Mouse (Mus musculus) embryonic facial prominence, embryonic 14.5 days (tissue): ENCODE measurements at regions not wholly inside any gene's neighbourhood (a gene's known extent, or its start where the extent isn't known, plus 50 kb on each side); places are given as distances from the start of the nearest gene placed in this dataset.
A peak's percentile ranks its signal among the peaks of the same experiment; 100 is the strongest.

Experiments
- ATAC-seq: fragments of 200-750 bp; cut with Nextera tagmentation; 2 replicates; pipeline ENCODE4 v1.8.0; 2017; ENCODE audit warnings: low read depth, moderate number of reproducible peaks, moderate TSS enrichment
- DNase-seq: peaks from one replicate; pipeline ENCODE4 v3.0.0-alpha.2; 2015; ENCODE audit warnings: low spot score
- H3K27ac ChIP-seq: fragments of 300-500 bp; sonication (generic); replicated peaks from 2 replicates; pipeline ENCODE4 v1.5.1; 2014; ENCODE audit warnings: low read depth, mild to moderate bottlenecking, low read length, moderate library complexity
- H3K27me3 ChIP-seq: fragments of 300-500 bp; sonication (generic); replicated peaks from 2 replicates; pipeline ENCODE4 v1.6.1; 2014; ENCODE audit warnings: low read length; ENCODE audit not compliant: control insufficient read depth, insufficient read depth
- H3K36me3 ChIP-seq: fragments of 300-500 bp; sonication (generic); 2 replicates; pipeline ENCODE4 v1.6.1; 2014; ENCODE audit warnings: low read length, mixed read lengths; ENCODE audit not compliant: control insufficient read depth, insufficient read depth
- H3K4me1 ChIP-seq: fragments of 300-500 bp; sonication (generic); 2 replicates; pipeline ENCODE4 v1.6.1; 2014; ENCODE audit warnings: antibody characterized with exemption, low read length; ENCODE audit not compliant: control insufficient read depth, insufficient read depth
- H3K4me2 ChIP-seq: fragments of 300-500 bp; sonication (generic); 2 replicates; pipeline ENCODE4 v1.6.1; 2014; ENCODE audit warnings: low read depth, mild to moderate bottlenecking, low read length, moderate library complexity, mixed read lengths
- H3K4me3 ChIP-seq: fragments of 300-500 bp; sonication (generic); 2 replicates; pipeline ENCODE4 v1.5.1; 2014; ENCODE audit warnings: low read depth, mild to moderate bottlenecking, low read length
- H3K9ac ChIP-seq: fragments of 300-500 bp; sonication (generic); 2 replicates; pipeline ENCODE4 v1.6.1; 2014; ENCODE audit warnings: low read depth, mild to moderate bottlenecking, low read length, moderate library complexity, mixed read lengths
- H3K9me3 ChIP-seq: fragments of 300-500 bp; sonication (generic); 2 replicates; pipeline ENCODE4 v1.6.1; 2016; ENCODE audit warnings: low read length; ENCODE audit not compliant: control insufficient read depth
- WGBS: fragments of 180-500 bp; shearing (Covaris S2); extraction: QIAGEN DNeasy Blood & Tissue Kit; methylation state at CpG from one replicate; pipeline ENCODE4 v1.1.7; 2014; 5-methylcytosine and 5-hydroxymethylcytosine counted together

DNA sequence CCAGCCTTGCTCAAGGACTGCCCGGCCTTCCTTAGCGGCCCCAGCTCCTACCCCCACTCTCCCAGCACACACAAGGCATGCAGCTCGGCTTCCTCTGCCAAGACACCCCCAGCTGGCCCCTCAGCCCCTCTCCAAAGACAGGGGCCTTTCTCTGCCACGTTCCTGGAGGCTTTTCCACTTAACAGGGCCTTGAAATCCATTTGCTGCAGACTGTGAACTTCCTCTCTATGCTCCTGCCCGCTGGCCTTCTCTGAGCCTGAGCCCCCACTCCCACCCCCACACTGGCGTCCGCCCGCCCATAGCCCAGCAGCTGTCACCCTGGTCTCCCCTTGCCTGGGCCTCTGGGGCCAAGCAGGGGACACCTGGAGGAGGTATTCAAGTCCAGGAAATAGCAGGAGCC is 73.7 kb downstream of the Pja1 start:
- peak; percentile 83 for ATAC-seq
- WGBS: 34% methylated on average over 7 of the region's 8 CpGs
- Histone ChIP-seq H3K4me2 (no peak overlapping the region), H3K27ac (peak overlapping the region; percentile 63), H3K27me3 (peaks cover 12% of the 10 kb centered on the region), H3K4me3 (no peak overlapping the region), H3K9ac (no peak overlapping the region), H3K9me3 (no peaks in the 10 kb centered on the region), H3K36me3 (no peaks in the 10 kb centered on the region), H3K4me1 (peaks cover 10% of the 10 kb centered on the region)
- DNase-seq: peak; percentile 74

- H3K36me3 ChIP-seq: no peaks in the 10 kb centered on the region
- H3K4me1 ChIP-seq: peaks cover 11% of the 10 kb centered on the region
- H3K9ac ChIP-seq: no peak overlapping the region
- ATAC-seq: peak; percentile 64
- no peak overlapping the region for H3K4me3 ChIP-seq
- WGBS: 47% methylated on average over 6 of the region's 6 CpGs
- DNase-seq: peak; percentile 55
- peak overlapping the region; percentile 63; the same call in 1 of the 2 replicates for H3K27ac ChIP-seq
- H3K4me2 ChIP-seq: no peak overlapping the region
- H3K27me3 ChIP-seq: peaks cover 20% of the 10 kb centered on the region
- H3K9me3 ChIP-seq: no peaks in the 10 kb centered on the region
These were observed 74.9 kb downstream of the Pja1 start for GRCm38 (mm10) chrX:99396180-99396579.

DNA sequence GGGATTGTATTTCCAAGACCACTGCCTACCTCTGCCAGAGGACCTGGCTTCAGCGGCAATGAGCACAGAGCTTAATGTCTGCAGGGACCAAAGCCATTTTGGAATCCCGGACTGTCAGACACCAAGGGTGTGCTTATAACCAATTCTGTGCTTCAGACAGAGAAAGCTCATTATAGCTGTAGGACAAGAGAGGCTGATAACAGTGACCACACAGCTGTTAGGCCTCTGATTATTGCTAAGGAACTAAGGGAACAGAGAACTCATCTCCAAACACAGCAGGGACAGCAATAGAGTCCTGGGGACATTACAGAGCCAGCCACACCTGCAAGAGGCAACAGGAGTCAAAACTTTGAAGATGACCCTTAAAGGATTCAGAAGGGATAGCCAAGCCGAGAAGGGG is 76.0 kb downstream of the Pja1 start:
- 78% methylated on average over 3 of the region's 3 CpGs for WGBS
- H3K4me2 ChIP-seq: no peak overlapping the region
- DNase-seq (no peak), ATAC-seq (no peak)
- H3K9ac ChIP-seq: no peak overlapping the region
- H3K36me3 ChIP-seq: no peaks in the 10 kb centered on the region
- H3K4me3 ChIP-seq: no peak overlapping the region
- no peak overlapping the region for H3K27ac ChIP-seq
- H3K4me1 ChIP-seq: peaks cover 14% of the 10 kb centered on the region
- no peaks in the 10 kb centered on the region for H3K9me3 ChIP-seq
- H3K27me3 ChIP-seq: peaks cover 20% of the 10 kb centered on the region

GRCm38 (mm10) chrX:99391628-99392027 is 79.4 kb downstream of the Pja1 start:
- DNase-seq: no peak
- H3K9me3 ChIP-seq: no peaks in the 10 kb centered on the region
- 0 out of 2 replicates have a peak overlapping the region, but pooled peaks have one; percentile 70 for H3K27ac ChIP-seq
- no peak overlapping the region for H3K4me2 ChIP-seq
- H3K4me1 ChIP-seq: peaks cover 10% of the 10 kb centered on the region
- no peak overlapping the region for H3K9ac ChIP-seq
- no peak; the same call in 1 of the 2 replicates for ATAC-seq
- no peaks in the 10 kb centered on the region for H3K36me3 ChIP-seq
- no peak overlapping the region for H3K4me3 ChIP-seq
- peaks cover 24% of the 10 kb centered on the region for H3K27me3 ChIP-seq
- WGBS: 45% methylated on average over 6 of the region's 6 CpGs

GRCm38 (mm10) chrX:99390462-99390838 is 80.6 kb downstream of the Pja1 start:
- Histone ChIP-seq H3K4me1 (peaks cover 4% of the 10 kb centered on the region; the same call in 1 of the 2 replicates), H3K9me3 (no peaks in the 10 kb centered on the region), H3K4me3 (no peak overlapping the region), H3K27ac (peak overlapping the region; percentile 70; the same call in 1 of the 2 replicates), H3K36me3 (no peaks in the 10 kb centered on the region), H3K27me3 (peaks cover 32% of the 10 kb centered on the region), H3K9ac (no peak overlapping the region), H3K4me2 (no peak overlapping the region)
- 54% methylated on average over 2 of the region's 2 CpGs for WGBS
- DNase-seq: no peak
- peak; percentile 41; the same call in 1 of the 2 replicates for ATAC-seq

GRCm38 (mm10) chrX:99389778-99390461 is 81.2 kb downstream of the Pja1 start:
- no peak; the same call in 1 of the 2 replicates for ATAC-seq
- 31% methylated on average over 12 of the region's 12 CpGs for WGBS
- Histone ChIP-seq H3K27me3 (peaks cover 30% of the 10 kb centered on the region), H3K4me1 (peaks cover 4% of the 10 kb centered on the region; the same call in 1 of the 2 replicates), H3K27ac (peak overlapping the region; percentile 70; the same call in 1 of the 2 replicates), H3K4me3 (no peak overlapping the region), H3K9me3 (no peaks in the 10 kb centered on the region), H3K36me3 (no peaks in the 10 kb centered on the region), H3K9ac (no peak overlapping the region), H3K4me2 (no peak overlapping the region)
- DNase-seq: peak; percentile 57

DNA sequence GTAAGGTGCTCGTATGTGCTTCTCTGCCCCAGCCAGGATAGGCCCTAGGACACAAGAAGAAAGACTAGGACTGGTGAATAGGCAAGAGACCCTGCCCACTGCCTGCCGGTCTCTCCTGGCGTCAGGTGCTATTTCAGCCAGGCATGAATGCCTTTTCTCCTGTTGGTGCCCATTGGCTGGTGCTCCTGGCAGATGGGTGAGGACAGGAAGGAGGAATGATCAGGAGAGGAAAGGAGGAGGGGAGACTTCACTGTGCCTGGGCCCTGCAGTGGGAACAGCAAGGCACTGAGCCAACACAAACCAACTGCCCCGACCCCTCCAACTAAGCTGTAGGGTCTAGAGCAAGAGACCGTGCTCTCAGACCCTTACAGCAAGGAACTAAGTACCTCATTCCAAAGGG is 100.4 kb downstream of the Pja1 start:
- H3K27ac ChIP-seq: no peak overlapping the region
- H3K4me2 ChIP-seq: no peak overlapping the region
- H3K4me1 ChIP-seq: no peaks in the 10 kb centered on the region
- no peaks in the 10 kb centered on the region for H3K9me3 ChIP-seq
- H3K4me3 ChIP-seq: no peak overlapping the region
- peaks cover 13% of the 10 kb centered on the region for H3K27me3 ChIP-seq
- 83% methylated on average over 5 of the region's 5 CpGs for WGBS
- DNase-seq (no peak), ATAC-seq (no peak)
- no peaks in the 10 kb centered on the region for H3K36me3 ChIP-seq
- H3K9ac ChIP-seq: no peak overlapping the region

- Histone ChIP-seq H3K36me3 (no peaks in the 10 kb centered on the region), H3K4me1 (no peaks in the 10 kb centered on the region), H3K27ac (no peak overlapping the region), H3K9ac (no peak overlapping the region), H3K4me2 (no peak overlapping the region), H3K27me3 (peaks cover 15% of the 10 kb centered on the region), H3K9me3 (no peaks in the 10 kb centered on the region), H3K4me3 (no peak overlapping the region)
- DNase-seq: no peak
- 76% methylated on average over 6 of the region's 6 CpGs for WGBS
- no peak for ATAC-seq
These were observed 101.7 kb downstream of the Pja1 start for GRCm38 (mm10) chrX:99369258-99369900.
